Mouse (Mus musculus): Measurements from ENCODE around the gene C130074G19Rik. TPM values are rescaled to one million over a fixed set of nuclear protein-coding genes. Genes with fewer than 3 reads are reported as not detected.

Gene C130074G19Rik
- total RNA-seq (2021), result 10 to 100 TPM in 1 of 2 experiments, 1 to 10 TPM in 1; 9.3 to 12.1 TPM
- long read RNA-seq, experiment 1, partial matches to known transcripts, result 0 of 1 reads
- long read RNA-seq, experiment 1, other reads (novel, unspliced or antisense), result 0 of 1 reads
- long read RNA-seq, experiment 2, partial matches to known transcripts, result 0 of 3 reads
- long read RNA-seq, experiment 2, other reads (novel, unspliced or antisense), result 2 of 3 reads

DNA sequence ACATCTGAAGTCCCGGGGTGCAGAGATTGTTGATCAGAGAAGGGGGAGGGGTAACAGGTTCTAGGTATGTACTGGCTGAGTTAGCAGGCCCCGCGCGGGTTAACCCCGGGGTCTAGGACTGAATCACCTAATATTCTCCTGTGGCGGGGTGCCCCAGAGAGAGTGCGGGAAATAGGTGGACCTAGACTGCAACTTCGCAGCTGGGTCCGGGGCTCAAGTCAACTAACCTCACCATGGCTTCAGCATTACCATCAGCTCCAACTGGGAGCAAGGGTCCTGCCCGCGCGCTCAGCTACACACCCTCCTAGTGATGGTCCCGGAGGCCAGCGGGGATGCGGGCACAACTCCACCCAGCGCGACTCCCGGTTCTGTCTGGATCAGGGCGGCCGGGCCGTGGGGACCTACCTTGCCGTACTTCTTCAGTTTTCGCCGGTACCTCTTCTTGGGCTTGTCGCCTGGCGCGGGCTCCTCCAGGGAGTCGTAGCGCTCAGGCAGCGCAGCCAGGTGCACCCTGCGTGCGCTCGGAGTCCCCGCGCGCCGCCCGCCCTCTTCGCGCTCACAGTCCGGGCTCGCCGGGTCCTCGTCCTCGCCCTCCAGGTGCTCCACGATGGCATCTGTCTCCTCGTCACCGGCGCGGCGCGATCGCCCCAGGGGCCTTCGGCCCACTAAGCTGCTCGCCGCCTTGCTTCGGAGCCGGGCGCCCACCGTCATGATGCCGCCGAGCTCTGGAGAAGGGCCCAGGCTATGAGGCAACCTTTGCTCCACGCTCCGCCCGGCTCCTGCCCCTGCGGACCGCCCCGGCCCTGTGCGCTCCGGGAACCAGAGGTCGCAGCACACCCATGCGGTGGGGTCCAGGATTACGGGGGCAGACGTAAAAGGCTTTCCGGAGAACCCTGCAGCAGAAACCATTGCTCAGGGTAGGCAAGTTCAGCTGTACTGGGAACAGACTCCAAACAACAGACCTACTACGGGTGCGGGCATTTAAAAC, at the start of gene C130074G19Rik:
Gene C130074G19Rik, minus strand, starts transcription at position 938 of the 988 bp plus-strand sequence.
- DNase-seq (ENCODE audit: low spot score in 2 of 2), result no peak

DNA sequence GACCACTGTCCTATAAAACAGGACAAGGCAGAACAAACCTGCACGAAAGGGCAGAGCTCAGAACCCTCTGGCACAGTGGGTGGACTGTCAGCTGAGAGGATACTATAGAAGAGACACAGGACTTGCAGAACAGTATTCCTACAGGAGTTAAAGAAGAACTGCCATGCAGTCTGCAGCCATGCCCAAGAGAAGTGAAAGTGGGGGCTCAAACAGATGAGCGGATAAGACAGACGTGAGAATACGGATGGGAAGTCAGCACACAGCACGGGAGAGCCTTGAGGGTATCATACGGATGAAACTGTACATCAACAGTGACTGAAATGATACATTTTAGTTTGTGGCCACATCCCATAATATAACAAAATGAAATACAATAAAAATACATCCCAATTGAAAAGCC, 48.1 kb upstream of the C130074G19Rik start:
- DNase-seq (ENCODE audit: low spot score in 2 of 2), result no peak

DNA sequence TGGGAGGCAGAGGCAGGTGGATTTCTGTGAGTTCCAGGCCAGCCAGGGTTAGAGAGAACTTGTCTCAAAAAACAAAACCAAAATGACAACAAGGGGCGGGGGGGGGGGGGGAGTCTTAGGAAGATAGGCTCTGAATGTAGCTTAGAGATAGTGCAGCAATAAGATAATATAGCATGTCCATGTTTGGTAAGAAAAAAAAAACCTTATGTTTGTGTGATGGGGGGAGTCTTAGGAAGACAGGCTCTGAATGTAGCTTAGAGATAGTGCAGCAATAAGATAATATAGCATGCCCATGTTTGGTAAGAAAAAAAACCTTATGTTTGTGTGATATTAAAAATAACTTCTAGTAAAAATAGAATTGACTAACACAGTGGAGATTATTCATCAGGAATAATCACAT, 45.4 kb upstream of the C130074G19Rik start:
- DNase-seq (ENCODE audit: low spot score in 2 of 2), result no peak

DNA sequence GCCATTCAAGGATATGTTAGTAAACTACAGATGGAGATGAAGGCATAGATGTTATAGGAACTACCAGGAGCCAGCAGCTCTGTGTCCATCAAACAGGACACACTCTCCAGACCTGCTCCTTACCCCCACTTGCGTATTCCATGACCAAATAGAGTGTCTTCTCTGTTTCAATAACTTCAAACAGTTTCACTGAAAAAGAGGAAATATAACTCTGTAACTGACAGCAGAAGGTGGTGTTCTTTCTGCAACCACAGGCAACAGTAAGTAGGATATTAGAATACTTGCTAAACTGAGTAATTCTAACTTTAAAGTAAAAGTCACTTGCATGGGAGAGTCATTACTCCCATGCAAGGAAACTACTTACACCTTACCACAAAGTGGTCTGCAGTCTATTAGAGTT, 44.9 kb upstream of the C130074G19Rik start:
- DNase-seq (ENCODE audit: low spot score in 2 of 2), result no peak

DNA sequence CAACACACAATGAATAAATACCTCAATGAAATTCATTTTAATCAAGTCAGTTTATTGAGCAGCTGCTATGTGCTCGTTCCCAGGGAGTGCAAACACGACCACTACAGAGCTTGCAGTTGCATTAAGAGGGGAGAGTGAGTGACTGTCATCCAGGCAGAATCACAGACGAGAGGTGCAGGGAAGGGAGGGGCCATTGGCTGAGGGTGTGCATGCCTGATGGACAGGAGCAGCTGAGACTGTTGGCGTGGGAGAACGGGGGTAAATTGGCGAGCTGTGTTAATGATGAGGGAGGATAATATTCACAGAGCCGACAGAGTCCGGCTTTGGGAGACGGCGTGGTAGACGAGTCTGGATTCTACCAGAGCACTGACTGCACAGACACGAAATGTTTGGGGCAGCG, 39.8 kb upstream of the C130074G19Rik start:
- DNase-seq (ENCODE audit: low spot score in 2 of 2), result no peak

DNA sequence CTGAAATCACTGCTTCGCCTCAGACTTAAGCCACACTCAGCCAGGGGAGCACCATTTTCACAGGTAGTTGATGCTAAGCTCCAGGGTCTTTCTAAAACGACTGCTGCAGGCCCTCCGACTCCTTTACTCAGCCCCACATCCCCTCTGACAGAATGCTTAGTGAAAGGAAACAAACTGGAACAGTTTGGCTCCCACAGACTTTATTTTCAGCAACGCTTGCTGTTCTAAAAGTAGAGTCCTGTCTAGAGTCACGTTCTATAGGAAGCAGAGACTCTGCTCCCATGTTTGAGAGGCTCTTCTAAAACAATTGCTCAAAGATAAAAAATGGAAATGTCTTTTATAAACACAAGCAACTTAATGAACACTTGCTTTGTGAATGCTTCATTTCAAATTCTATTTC, 37.0 kb upstream of the C130074G19Rik start:
- no peak for DNase-seq (ENCODE audit: low spot score in 2 of 2)

DNA sequence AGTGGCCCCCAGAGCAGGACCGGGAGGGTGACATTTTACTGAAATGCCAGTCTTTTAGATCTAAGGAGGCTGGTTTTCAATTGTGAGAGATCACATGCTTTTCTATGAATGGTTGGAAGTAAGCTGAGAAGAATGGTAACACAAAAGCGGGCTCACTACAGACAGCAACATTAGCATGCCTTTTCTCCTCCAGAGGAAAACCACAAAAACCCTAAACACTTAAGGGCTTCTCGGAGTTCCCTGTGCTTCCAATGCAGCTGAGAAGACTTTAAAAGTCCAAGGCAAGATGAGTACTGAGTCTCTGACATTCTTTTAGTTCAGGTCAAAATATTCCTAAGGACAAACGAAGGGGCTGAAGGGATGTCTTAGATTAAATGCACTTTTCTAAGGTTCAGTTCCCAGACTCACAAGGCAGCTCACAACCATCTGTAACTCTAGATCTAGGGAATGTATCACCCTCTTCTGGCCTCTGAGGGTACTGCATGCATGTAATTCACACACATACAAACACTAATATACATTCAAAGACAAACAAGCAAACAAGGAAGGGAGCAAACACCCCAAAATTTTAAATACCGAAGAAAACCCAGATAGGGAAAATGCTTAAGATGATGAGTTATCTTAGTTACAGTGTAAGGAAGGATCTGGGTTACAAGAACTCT, 35.3 kb upstream of the C130074G19Rik start:
- no peak for DNase-seq (ENCODE audit: low spot score in 2 of 2)

DNA sequence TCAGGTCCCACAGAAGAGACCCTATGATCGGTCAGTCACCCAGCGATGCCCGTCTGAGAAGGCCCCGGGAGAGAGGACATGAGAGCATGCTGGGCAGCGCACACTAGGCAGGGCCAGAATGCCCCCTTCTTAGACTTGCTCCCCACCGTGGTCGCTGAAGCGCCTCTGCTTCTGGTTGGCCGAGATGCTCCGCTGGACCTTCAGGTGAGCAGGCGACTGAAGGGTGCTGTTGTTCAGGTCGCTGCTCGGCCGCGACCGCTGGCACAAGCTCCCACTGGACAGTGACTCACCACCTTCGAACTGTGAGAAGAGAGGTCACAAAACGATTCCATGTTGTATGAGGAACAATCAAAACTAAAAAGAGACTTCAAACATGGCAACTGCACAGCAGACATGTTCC, 29.3 kb upstream of the C130074G19Rik start:
- DNase-seq (ENCODE audit: low spot score in 2 of 2), result no peak

DNA sequence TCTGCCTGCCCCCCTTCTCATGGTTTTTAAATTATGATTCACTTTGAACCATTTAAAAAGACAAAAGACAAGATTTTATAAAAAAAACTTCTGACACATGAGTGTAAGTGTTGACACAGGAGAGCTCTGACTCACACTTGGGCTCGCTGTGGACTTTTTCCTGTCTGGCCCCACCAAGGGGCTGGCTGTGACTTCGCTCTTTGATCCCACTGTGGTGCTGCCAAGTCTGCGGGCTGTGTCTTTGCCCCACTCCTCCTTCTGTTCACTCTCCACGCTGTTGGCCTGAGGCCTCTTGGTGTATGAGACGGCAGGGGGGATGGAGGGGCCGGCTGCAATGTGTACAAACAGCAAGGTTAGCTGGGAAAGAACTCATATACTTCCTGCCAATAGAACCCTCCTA, 28.8 kb upstream of the C130074G19Rik start:
- no peak for DNase-seq (ENCODE audit: low spot score in 2 of 2)

DNA sequence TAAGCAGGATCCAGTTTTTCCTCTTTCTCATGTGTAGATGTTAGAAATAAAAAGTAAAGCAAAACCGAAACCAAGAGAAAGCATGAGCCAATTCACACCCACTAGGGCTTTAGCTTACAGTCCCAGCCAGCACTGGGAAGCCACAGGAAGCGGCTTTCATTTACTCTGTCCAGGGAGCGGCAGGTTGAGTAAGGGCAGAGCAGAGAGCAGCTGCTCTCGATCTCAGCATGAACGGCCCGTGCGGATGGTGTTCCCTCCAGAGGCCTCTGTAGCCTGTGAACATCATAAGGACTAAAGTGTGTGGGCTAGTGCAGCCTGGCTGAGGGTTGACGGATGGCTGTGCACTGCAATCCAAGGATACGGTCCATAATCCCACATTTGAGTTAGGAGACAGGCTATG, 25.5 kb upstream of the C130074G19Rik start:
- DNase-seq (ENCODE audit: low spot score in 2 of 2), result no peak

DNA sequence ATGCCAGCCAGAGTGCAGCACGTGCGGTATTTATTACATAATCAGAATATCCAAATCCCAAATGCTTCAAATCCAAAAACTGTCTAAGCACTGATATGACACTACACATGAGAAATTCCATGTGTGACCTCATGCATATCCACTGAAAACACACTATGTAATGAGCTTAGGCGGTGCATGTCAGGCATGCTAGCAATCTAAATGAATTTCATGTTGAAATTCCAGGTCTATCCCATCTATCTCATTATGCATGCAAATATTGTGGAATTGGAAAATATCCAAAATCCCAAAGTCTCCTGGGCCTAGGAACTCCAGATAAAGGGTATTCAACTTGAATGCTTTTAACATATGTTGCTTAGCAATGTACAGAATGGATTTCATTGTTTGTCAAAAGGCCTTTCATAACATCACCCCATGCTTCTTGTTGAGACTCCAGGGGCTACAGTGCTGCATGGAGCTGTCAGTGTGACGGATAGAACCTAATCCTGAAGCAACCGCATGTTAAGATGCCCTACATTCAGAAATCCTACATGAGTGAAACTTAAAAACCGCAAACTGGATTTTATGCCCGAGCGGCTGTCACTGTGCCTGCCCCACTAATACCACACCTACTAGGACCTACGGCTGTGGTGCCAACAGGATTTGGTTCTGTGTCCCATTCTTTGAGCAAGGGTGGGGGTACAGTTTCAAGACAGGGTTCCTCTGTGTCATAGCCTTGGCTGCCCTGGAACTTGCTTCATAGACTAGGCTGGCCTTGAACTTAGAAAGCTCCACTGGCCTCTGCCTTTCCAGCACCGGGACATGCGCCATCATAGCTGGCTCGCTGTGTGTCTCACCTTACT, 23.1 kb upstream of the C130074G19Rik start:
- DNase-seq (ENCODE audit: low spot score in 2 of 2), result no peak

DNA sequence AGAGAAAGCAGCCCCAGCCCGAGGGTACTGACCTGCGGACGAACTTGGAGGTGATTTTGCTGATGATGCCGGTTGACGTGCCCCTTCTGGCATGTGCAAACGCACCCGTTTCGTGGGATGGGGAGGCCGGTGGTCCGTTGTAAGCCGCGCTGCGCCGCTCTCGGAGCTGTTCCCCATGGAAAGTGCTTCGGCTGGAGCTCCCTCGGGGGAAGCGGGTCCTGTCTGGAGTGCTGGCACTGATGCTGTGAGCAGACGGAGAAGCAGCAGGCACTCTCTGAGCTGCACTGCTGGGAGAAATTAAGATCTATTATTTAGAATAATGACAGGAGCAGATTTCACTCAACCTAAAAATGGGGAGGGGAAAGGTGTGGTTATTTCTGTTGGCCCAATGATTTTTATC, 22.4 kb upstream of the C130074G19Rik start:
- peak; percentile 58 to 89 for DNase-seq (ENCODE audit: low spot score in 2 of 2)

DNA sequence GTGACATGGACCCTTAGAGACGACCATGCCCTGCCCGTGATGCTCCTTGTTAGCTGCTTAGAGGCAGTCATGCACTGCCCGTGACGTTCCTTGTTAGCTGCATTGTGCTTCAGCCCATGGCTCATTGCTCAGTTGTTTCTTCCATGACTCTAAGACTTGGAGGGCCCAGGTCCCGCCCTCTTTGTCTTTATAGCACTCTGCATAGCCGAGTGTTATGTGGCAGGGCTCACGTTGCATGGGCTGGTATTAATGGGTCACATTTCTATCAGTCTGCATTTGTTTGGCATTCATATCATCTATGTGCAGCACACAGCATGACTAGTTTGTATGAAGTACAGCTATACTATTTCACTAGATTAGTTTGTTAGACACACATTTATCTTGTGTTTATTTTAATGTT, 20.7 kb upstream of the C130074G19Rik start:
- no peak for DNase-seq (ENCODE audit: low spot score in 2 of 2)

DNA sequence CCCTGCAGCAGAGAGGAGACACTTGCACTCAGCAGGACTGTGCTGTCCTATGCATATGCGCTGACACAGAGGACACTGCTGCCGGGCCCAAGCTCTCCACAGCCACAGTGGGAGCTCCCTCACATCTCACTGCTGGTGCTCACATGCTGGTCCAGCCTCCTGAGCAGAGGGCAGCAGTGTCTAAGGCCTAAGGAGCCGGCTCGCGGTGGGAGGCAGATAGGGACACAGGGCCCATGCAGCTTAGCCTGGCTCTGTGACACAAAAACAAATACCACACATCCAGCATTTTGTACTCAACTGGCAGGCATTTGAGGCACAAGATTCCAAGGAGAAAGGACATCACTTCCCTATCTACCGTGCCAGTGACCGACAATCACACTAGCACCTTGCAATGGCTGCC, 19.9 kb upstream of the C130074G19Rik start:
- no peak for DNase-seq (ENCODE audit: low spot score in 2 of 2)

DNA sequence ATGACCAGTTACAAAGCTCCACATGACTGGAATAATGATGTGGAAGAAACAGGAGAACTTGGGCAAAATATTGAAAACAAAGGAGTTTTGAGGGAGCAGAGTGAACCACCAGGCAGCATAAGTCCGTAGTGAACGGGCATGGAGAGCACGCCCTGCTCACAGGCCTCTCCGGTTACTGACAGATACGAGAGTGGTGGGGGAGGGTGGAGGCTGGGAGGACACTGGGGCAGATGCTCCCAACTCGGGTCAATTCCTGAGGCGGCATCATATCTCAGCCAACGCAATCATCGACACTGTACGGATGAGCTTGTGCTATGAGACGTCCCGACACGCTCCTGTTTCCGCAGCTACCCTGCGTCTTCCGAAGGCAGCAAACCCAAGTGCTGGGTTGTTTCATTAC, 14.3 kb upstream of the C130074G19Rik start:
- DNase-seq (ENCODE audit: low spot score in 2 of 2), result no peak

DNA sequence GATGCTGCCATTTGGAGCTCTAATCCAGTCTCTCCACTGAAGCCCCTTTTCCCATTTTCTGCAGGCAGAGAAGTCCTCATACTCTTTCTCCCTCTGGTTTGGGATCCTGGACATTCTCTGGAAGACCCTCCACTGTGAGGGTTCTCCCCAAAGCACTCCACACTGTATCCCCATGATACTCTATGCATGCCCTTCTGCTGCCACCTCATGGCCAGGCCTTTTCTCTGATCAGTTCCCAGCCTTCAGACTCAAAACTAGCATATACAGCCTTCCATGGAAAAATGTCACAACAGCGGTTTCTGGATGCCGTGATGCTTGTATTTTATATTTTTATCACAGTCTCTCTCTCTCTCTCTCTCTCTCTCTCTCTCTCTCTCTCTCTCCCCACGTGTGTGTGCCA, 9.0 kb upstream of the C130074G19Rik start:
- no peak for DNase-seq (ENCODE audit: low spot score in 2 of 2)

DNA sequence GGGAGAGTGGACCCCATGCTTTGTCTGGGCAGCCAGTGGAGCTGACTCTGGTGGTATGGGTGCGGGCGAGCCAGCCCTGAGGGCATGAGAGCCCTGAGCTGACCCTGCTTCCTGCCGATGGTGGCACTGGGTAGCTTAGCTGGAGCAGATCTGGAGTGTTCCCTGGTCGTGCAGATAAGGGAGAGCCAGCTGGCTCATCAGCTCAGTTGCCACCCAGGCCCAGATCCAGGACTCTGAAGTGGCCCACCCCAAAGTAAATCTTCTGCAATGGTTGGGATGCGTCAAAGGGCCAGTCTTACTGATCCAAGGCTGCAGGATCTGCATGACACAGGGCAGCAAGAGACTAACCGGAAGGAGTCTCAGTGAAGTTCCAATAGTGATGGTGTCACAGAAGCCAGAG, 6.4 kb upstream of the C130074G19Rik start:
- DNase-seq (ENCODE audit: low spot score in 2 of 2), result no peak

DNA sequence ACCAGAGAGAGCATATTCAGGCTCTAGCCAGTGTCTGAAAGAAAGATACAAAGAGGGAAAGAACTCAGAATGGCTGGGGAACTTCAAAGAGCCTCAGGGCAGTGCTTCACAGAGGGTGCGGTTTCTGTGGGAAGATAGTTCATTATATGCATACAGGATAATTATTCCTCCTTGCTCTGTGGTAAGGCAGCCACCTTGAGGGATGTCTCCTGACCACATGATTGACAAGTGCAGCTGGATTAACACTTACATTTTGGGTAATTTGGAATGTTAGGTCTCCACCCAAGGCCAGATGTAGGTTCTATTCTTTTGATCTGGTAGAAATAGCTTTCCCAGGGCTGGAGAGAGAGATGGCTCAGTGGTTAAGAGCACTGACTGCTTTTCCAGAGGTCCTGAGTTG, 3.1 kb upstream of the C130074G19Rik start:
- no peak for DNase-seq (ENCODE audit: low spot score in 2 of 2)

DNA sequence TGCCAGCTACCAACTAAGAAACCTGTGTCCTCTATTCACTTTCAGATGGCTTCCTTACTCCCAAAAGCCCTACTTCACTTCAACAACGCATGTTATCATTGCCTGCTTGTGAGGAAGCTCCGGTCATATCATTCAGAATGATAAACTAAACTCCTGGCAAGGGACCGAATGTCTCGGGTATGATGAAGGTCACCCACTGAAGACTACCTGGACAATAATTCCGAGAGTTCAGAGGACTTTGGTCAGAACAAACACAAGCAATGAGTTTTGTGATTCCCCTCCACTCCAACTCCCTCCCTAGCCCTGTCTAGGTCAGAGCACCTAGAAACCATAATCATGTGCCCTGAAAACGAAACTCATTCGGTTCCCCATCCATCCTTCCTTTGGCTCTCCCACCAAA, 1.2 kb downstream of the C130074G19Rik start:
- DNase-seq (ENCODE audit: low spot score in 2 of 2), result no peak

DNA sequence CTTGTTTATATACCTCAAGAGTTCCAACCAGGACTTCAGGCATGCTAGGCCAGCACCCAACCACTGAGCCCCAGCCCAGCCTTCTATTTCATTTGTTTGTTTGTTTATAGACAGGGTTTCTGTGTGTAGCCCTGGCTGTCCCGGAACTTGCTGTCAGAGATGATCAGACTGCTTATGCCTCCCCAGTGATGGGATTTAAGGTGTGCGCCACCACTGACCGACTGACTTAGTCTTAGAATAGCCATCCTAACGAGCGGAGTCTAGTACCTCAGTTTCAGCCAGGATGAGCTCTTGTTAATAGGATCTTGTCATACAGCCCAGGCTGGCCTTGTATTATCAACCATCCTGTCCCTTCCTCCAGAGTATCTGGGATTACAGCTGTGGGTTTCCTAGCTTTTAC, 1.8 kb downstream of the C130074G19Rik start:
- DNase-seq (ENCODE audit: low spot score in 2 of 2), result no peak

DNA sequence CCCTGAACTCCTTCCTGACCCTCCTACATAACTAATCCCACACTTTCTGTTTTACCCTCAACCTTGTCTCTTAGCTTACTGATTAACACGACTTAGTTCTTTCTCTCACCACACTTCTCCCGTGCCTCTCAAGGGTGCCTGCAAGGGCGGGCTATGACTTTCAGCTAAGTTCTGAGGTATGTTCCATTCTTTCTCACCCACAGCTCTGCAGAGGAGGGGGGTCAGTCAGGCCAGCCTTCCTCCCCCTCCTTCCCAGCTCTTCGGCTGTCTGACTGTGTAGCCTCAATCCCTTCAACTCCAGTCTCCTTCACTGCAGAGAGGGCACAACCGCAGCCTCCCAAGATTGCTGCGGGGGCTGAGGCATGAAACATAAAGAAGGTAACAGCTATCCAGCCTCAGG, 4.2 kb downstream of the C130074G19Rik start:
- DNase-seq (ENCODE audit: low spot score in 2 of 2), result no peak

Measured in layer of hippocampus, postnatal 14 days (tissue).